Mouse (Mus musculus) hindbrain, embryonic 16.5 days (tissue): ENCODE results near the gene Atg7. TPM values are rescaled to one million over a fixed set of nuclear protein-coding genes. Genes with fewer than 3 reads are reported as not detected.

Experiments used
- ATAC-seq: fragments of 200-750 bp; cut with Nextera tagmentation; 2 replicates; pipeline ENCODE4 v1.8.0; 2017; ENCODE audit warnings: moderate TSS enrichment, moderate library complexity
- H3K27ac ChIP-seq: fragments of 300-500 bp; sonication (generic); 2 replicates; pipeline ENCODE4 v1.5.1; 2014; ENCODE audit warnings: low read depth, mild to moderate bottlenecking, control low read depth, low read length, moderate library complexity
- H3K27me3 ChIP-seq: fragments of 300-500 bp; sonication (generic); replicated peaks from 2 replicates; pipeline ENCODE4 v1.6.1; 2014; ENCODE audit warnings: low read length; ENCODE audit not compliant: control insufficient read depth, insufficient read depth
- H3K36me3 ChIP-seq: fragments of 300-500 bp; sonication (generic); 2 replicates; pipeline ENCODE4 v1.6.1; 2014; ENCODE audit warnings: mild to moderate bottlenecking, low read length, moderate library complexity, mixed read lengths; ENCODE audit not compliant: control insufficient read depth, insufficient read depth
- H3K4me1 ChIP-seq: fragments of 300-500 bp; sonication (generic); 2 replicates; pipeline ENCODE4 v1.6.1; 2014; ENCODE audit warnings: low read depth, low read length; ENCODE audit not compliant: control insufficient read depth, insufficient read depth
- H3K4me2 ChIP-seq: fragments of 300-500 bp; sonication (generic); 2 replicates; pipeline ENCODE4 v1.6.1; 2014; ENCODE audit warnings: mild to moderate bottlenecking, low read length, control low read depth, moderate library complexity
- H3K4me3 ChIP-seq: fragments of 300-500 bp; sonication (generic); 2 replicates; pipeline ENCODE4 v1.5.1; 2014; ENCODE audit warnings: mild to moderate bottlenecking, low read length, control low read depth, moderate library complexity
- H3K9ac ChIP-seq: fragments of 300-500 bp; sonication (generic); 2 replicates; pipeline ENCODE4 v1.6.1; 2014; ENCODE audit warnings: low read depth, mild to moderate bottlenecking, control low read depth, low read length, moderate library complexity
- H3K9me3 ChIP-seq: fragments of 300-500 bp; sonication (generic); 2 replicates; pipeline ENCODE4 v1.6.1; 2014; ENCODE audit warnings: mild to moderate bottlenecking, low read length, moderate library complexity; ENCODE audit not compliant: control insufficient read depth
- WGBS: fragments of 180-500 bp; shearing (Covaris S2); extraction: QIAGEN DNeasy Blood & Tissue Kit; methylation state at CpG from one replicate; pipeline ENCODE4 v1.1.7; 2014; 5-methylcytosine and 5-hydroxymethylcytosine counted together
- polyA plus RNA-seq: library from polyadenylated mRNA; unstranded; fragments of >200 nt; fragmentation: Nextera tagmentation; extraction: Ambion mirVana; gene quantifications from 2 replicates; pipeline ENCODE4 v1.2.1, GENCODE M21; 2015

Gene Atg7
- polyA plus RNA-seq, 1 experiment from 2014 or later, result 18.0 TPM

DNA sequence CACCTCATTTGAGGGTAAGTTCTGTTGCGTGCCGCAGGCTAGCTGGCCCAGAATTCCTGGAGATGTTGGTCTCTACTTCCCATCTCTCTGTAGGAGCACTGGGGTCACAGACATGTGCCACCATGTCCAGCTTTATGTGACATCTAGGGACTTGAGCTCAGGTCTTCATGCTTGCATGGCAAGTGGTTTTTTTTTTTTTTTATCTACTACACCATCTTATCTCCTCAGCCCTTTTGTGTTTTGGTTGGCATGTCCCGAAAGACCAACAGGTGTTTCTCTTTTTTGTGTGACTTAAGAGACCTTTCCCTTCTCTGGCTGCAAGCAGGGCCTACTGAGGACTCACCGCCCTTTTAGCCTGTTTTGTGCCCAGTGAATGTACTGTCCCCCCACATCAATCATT, 213.6 kb downstream of the Atg7 start:
- no peak overlapping the region for H3K27ac ChIP-seq
- ATAC-seq, result no peak
- peaks cover 19% of the 10 kb centered on the region for H3K4me1 ChIP-seq
- H3K9me3 ChIP-seq, result no peaks in the 10 kb centered on the region
- no peaks in the 10 kb centered on the region for H3K27me3 ChIP-seq
- 90% methylated on average over 4 of the region's 4 CpGs for WGBS
- no peak overlapping the region for H3K4me3 ChIP-seq
- no peak overlapping the region for H3K4me2 ChIP-seq
- H3K9ac ChIP-seq, result no peak overlapping the region
- H3K36me3 ChIP-seq, result peaks cover 12% of the 10 kb centered on the region

DNA sequence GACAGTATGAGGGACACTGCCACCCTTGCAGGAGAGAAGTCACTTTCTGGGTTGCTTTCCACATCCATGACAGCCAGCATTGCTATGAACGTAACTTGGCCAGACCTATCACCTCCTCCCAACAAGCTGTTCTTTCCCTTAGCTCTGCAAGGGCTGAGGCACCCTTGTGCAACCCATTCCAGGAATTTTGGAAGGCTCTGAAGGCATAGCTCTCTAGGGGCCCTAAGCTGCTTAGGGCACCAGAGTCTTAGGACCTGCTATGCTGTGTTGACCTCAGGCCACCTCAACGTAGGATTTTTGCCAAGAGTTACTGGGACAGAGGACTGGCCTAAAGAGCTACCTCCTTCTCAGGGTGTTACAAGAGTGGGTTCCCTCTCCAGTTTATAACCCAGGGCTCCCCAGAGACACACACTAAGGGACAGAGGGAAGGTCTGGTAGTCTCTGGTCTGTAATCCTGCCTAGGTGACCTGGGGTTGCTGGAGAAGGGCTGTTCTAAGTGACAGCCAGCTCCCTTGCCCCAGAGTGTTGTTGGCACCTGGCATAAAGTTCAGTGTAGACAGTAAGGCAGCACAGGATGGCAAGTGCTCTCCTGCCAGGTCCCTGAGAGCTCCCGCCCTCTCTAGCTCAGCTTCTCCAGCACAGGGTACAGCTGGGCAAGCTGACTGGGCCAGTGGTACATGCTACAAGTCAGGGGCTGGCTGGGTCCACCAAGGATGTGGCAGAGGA, 215.3 kb downstream of the Atg7 start:
- no peak overlapping the region for H3K27ac ChIP-seq
- no peak for ATAC-seq
- H3K27me3 ChIP-seq, result no peaks in the 10 kb centered on the region
- WGBS, result 84% methylated on average over 3 of the region's 3 CpGs
- H3K4me3 ChIP-seq, result no peak overlapping the region
- peaks cover 19% of the 10 kb centered on the region for H3K36me3 ChIP-seq
- H3K4me1 ChIP-seq, result peaks cover 13% of the 10 kb centered on the region
- H3K9me3 ChIP-seq, result no peaks in the 10 kb centered on the region
- no peak overlapping the region for H3K9ac ChIP-seq
- H3K4me2 ChIP-seq, result no peak overlapping the region

DNA sequence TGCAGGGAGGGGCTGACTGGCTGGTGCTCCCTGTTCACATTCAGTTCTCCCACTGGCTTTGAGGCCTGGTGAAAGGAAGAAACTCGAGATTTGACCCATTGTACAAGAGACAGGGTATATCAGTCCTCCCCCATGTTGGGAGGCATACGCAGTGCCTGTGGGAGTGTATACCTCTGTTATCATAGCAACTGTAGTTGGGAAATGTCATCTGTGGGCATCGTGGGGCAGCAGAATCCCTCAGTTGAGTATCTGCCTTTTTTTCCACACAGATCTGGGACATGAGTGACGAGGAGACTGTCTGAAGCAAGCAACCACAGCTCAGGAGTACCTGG, 215.8 kb downstream of the Atg7 start:
- 86% methylated on average over 4 of the region's 4 CpGs for WGBS
- Histone ChIP-seq H3K36me3 (peaks cover 19% of the 10 kb centered on the region), H3K9ac (no peak overlapping the region), H3K27ac (no peak overlapping the region), H3K9me3 (no peaks in the 10 kb centered on the region), H3K4me2 (no peak overlapping the region), H3K27me3 (no peaks in the 10 kb centered on the region), H3K4me3 (no peak overlapping the region), H3K4me1 (peaks cover 12% of the 10 kb centered on the region)
- ATAC-seq, result no peak

DNA sequence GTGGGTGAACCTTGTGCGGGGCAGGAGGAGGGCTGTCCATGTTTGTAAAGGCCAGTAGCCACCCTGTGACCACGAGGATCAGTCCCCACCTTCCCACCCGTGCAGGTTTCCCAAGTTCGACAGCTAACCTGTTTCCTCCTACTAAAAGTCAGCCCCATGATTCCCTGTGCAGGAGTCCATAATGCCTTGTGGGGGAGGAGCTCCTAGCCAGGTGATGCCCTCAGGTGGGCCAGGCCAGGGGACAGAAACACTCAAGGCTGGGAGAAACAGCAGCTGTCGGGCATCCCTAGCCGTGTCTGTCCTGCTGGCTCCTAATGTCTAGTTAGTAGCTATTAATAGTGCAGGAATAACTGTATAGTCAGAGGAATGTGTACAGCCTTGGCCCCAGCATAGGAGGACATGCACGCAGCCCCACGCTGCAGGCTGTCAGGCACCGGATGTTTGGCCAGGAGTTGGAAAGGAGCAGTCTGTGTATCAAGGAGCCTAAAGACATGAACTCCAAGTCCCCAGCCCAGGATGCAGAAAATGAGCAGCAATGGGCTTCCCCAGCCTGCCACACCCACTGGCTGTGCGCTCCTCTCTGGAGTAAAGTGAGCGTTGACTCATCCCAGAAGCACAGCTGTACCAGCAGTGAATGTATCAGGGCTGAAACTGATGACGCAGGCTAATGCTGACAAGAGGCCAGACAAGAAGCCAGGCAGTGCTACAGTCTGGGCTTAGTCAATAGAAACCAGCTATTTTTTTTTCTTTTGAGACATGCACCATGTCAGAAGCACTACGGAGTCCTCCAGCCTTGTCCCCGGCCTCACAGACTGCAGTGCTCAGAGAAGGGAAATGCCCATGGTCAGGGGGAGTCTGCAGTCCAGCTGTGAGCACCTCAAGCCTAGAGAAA, 218.0 kb downstream of the Atg7 start:
- Histone ChIP-seq H3K27me3 (no peaks in the 10 kb centered on the region), H3K36me3 (peaks cover 19% of the 10 kb centered on the region)
- peak; percentile 2; the same call in 1 of the 2 replicates for ATAC-seq

DNA sequence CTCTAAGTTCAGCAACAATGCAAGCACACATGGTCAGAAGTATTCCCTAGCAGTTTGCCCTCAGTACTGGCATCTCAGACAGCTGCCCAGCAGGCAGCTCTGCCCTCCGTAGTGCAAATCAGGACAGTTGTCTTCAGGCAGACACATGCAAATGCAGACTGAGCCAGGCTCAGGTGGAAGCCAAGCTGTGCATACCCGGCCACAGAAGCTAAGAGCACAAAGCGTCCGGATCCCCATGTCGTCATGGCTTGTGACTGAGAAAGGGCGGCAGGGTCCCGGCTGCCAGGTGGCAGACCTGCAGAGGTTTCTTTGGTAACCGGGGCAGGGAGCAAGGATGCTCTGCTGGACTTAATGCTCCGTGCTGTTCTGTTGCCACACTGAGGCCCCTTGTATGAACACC, 218.7 kb downstream of the Atg7 start:
- no peak overlapping the region for H3K9ac ChIP-seq
- H3K4me3 ChIP-seq, result no peak overlapping the region
- H3K4me2 ChIP-seq, result no peak overlapping the region
- WGBS, result 54% methylated on average over 9 of the region's 9 CpGs
- H3K9me3 ChIP-seq, result no peaks in the 10 kb centered on the region
- peaks cover 7% of the 10 kb centered on the region for H3K4me1 ChIP-seq
- no peak for ATAC-seq
- peaks cover 19% of the 10 kb centered on the region for H3K36me3 ChIP-seq
- H3K27me3 ChIP-seq, result no peaks in the 10 kb centered on the region
- H3K27ac ChIP-seq, result peak overlapping the region; percentile 31; the same call in 1 of the 2 replicates

More for the DNA sequence above, 218.0 kb downstream of the Atg7 start:
- no peak overlapping the region for H3K4me3 ChIP-seq
- H3K27ac ChIP-seq, result peak overlapping the region; percentile 31; the same call in 1 of the 2 replicates
- no peak overlapping the region for H3K4me2 ChIP-seq
- no peaks in the 10 kb centered on the region for H3K9me3 ChIP-seq
- no peak overlapping the region; the same call in 1 of the 2 replicates for H3K9ac ChIP-seq
- 78% methylated on average over 14 of the region's 14 CpGs for WGBS
- H3K4me1 ChIP-seq, result peaks cover 7% of the 10 kb centered on the region

DNA sequence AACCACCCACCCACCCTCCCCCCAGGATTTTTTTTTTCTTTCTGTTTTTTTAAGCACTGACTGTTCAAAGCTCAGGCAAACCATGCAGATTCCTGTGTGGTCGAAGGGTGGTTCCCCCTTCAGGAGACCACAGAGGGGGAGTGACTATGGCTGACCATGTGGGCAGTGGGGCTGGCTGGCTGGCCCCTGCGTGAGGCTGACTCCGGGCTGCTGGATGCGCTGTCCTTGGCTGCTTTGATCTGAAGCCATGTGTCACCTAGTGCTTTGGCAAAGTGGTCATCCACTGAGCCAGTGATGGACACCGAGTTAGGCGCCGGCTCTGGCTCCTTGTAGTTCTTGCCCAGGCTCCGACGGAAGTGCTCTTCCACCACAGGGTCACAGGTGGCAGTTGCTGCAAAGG, 219.1 kb downstream of the Atg7 start:
- H3K27ac ChIP-seq, result peak overlapping the region; percentile 23
- 70% methylated on average over 9 of the region's 9 CpGs for WGBS
- no peaks in the 10 kb centered on the region for H3K9me3 ChIP-seq
- H3K27me3 ChIP-seq, result no peaks in the 10 kb centered on the region
- no peak overlapping the region for H3K4me3 ChIP-seq
- H3K4me2 ChIP-seq, result no peak overlapping the region
- peaks cover 19% of the 10 kb centered on the region for H3K36me3 ChIP-seq
- peaks cover 7% of the 10 kb centered on the region for H3K4me1 ChIP-seq
- no peak overlapping the region for H3K9ac ChIP-seq
- no peak for ATAC-seq

DNA sequence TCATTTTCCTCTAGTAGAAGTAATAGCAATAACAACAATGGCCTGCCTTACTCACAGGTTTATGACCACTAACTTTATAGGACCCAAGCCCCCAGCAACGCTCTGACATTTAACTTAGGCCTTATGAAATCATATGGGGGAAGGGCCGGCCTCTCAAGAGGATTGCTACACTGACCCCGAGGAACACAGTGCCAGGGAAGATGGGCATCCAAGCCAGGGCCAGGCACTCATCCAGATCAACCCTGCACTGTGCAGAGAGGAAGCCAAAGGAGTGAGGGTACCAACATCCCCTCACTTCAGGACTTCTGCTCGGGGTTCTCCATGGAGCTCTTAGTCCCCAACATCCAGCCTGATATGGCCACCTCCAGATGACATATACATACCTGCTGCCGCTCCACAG, 220.6 kb downstream of the Atg7 start:
- H3K4me1 ChIP-seq, result peaks cover 7% of the 10 kb centered on the region
- no peaks in the 10 kb centered on the region for H3K9me3 ChIP-seq
- no peak overlapping the region for H3K9ac ChIP-seq
- no peak for ATAC-seq
- H3K4me3 ChIP-seq, result no peak overlapping the region
- 89% methylated on average over 5 of the region's 5 CpGs for WGBS
- H3K4me2 ChIP-seq, result no peak overlapping the region
- no peak overlapping the region for H3K27ac ChIP-seq
- no peaks in the 10 kb centered on the region for H3K27me3 ChIP-seq
- peaks cover 18% of the 10 kb centered on the region for H3K36me3 ChIP-seq

DNA sequence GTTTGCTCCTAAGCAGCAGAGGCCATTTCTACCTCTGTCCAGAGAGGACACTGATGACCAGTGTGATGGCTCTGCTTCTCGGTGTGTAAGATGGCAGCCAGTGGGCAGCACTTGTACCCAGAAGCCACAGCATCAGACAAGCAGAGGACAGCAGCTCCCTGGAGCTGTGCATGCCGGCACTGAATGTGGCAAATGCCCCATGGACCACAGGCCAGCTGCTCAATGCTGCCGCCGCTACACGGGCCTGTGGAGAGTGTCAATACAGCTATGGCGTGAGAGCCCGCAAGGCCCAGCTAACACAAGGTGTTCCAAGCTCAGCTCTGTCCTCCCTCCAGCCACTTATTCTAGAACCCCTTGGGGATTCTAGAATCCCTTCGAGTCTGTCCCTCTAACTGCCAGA, 221.5 kb downstream of the Atg7 start:
- Histone ChIP-seq H3K9ac (no peak overlapping the region), H3K27ac (no peak overlapping the region), H3K36me3 (peaks cover 14% of the 10 kb centered on the region), H3K9me3 (no peaks in the 10 kb centered on the region), H3K4me1 (peaks cover 16% of the 10 kb centered on the region), H3K4me2 (no peak overlapping the region), H3K4me3 (no peak overlapping the region), H3K27me3 (no peaks in the 10 kb centered on the region)
- 66% methylated on average over 8 of the region's 8 CpGs for WGBS
- no peak for ATAC-seq

DNA sequence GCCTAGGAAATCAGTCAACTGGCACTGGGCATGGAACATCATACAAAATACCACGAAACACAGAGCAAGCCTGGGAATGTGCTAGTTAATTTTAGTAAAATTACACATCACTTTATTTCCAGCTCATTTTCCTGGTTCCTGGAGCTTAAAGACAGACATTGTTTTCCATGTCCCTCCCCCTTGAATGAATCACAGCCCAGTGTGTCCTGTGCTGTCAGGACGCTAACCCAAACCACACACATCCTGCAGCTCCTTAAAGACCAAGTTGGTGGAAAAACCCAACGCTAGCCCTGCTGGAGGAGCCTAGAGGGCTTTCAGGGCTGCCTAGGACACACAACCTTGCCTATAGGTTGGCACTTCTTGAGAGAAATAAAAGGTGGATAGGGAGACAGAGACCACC, 223.2 kb downstream of the Atg7 start:
- peaks cover 8% of the 10 kb centered on the region for H3K36me3 ChIP-seq
- WGBS, result 69% methylated on average over 3 of the region's 3 CpGs
- H3K4me1 ChIP-seq, result peaks cover 25% of the 10 kb centered on the region
- no peak overlapping the region for H3K9ac ChIP-seq
- no peak overlapping the region for H3K27ac ChIP-seq
- no peak for ATAC-seq
- no peak overlapping the region for H3K4me3 ChIP-seq
- H3K4me2 ChIP-seq, result no peak overlapping the region
- no peaks in the 10 kb centered on the region for H3K9me3 ChIP-seq
- no peaks in the 10 kb centered on the region for H3K27me3 ChIP-seq
